ENCODE assay signal across 16 mouse cellular contexts in the genomic region with DNA sequence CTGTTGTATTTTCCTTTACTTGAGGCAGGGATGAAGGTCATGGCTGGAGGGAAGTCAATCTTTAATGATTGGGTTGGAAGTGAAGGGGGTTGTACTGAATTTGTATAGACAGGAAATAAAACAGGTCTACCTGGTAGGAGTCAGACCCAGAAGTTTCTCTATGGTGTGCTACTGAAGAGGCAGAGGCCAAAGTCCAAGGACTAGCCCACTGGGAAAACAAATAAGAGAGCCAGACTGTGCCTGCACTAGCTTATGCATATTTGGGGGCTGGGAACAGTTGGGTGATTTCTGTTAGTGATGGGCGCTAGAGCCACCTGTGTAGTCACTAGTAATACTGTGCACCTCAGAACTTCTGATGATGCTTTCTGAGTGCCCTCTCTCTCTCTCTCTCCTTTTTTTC.
DNase-seq lines count a peak whose midpoint lies in the region; ATAC-seq and TF ChIP-seq lines count a peak whose summit lies in the region.
"Had no signal": no experiment of that assay in that cellular context is flagged by ENCODE, and none has a peak within 500 bp of the region (broad histone marks: within the 10 kb centered on the region; RNA-seq: fewer than 3 reads in every experiment).

No protein-coding gene starts in this region.

- DNase-seq in heart, adult 8-10 months (ENCODE audit: low spot score): no peak
- DNase-seq in kidney, adult 18-20 months: no peak
- DNase-seq in liver, postnatal 0 days: no peak
- no peak for DNase-seq in right cerebral cortex, postnatal 25 days
- DNase-seq in cerebellum, adult 9-11 months: no peak
- DNase-seq: adrenal gland, postnatal 10 days; cerebellum, adult 2 months; gastrocnemius, postnatal 14 days; spleen, adult 18-20 months; thymus, postnatal 25 days had no signal

- TF ChIP-seq POLR2A in bone marrow, adult 2 months (IDR thresholded peaks at IDR 0.05; ENCODE audit: borderline replicate concordance, control insufficient read depth, low read depth, low read length): no peak

- H3K9me3 ChIP-seq in heart, embryonic 12.5 days (replicated peaks): no peaks in the 10 kb centered on the region
- H3K9me3 ChIP-seq in kidney, embryonic 16.5 days (ENCODE audit: low read length): no peaks in the 10 kb centered on the region
- H3K9me3 ChIP-seq in liver, postnatal 0 days (ENCODE audit: low read length): no peaks in the 10 kb centered on the region
- H3K9me3 ChIP-seq: embryonic facial prominence, embryonic 13.5 days; hindbrain, embryonic 10.5 days had no signal

- H3K36me3 ChIP-seq in heart, embryonic 12.5 days: no peaks in the 10 kb centered on the region
- no peaks in the 10 kb centered on the region for H3K36me3 ChIP-seq in kidney, embryonic 16.5 days (ENCODE audit: insufficient read depth, low read length)
- H3K36me3 ChIP-seq in liver, postnatal 0 days (replicated peaks; ENCODE audit: insufficient read depth, low read length): no peaks in the 10 kb centered on the region
- H3K36me3 ChIP-seq: embryonic facial prominence, embryonic 13.5 days; hindbrain, embryonic 10.5 days had no signal

- TF ChIP-seq CTCF in bone marrow, adult 2 months (IDR thresholded peaks at IDR 0.05; ENCODE audit: control insufficient read depth, insufficient read depth, low read length): no peak
- no peak for TF ChIP-seq CTCF in liver, postnatal 0 days (IDR thresholded peaks at IDR 0.05; ENCODE audit: low read depth)

- H3K4me2 ChIP-seq in heart, embryonic 12.5 days: no peak overlapping the region
- H3K4me2 ChIP-seq in kidney, embryonic 16.5 days (replicated peaks; ENCODE audit: low read depth, low read length): no peak overlapping the region
- peak overlapping the region; percentile 40 for H3K4me2 ChIP-seq in liver, postnatal 0 days (ENCODE audit: low read depth, low read length)
- H3K4me2 ChIP-seq: embryonic facial prominence, embryonic 13.5 days had no signal

- H3K4me1 ChIP-seq in heart, embryonic 12.5 days (replicated peaks): peaks cover 2% of the 10 kb centered on the region; the same call in 1 of the 2 replicates
- peaks cover 2% of the 10 kb centered on the region; the same call in 1 of the 2 replicates for H3K4me1 ChIP-seq in kidney, embryonic 16.5 days (ENCODE audit: insufficient read depth, low read length)
- peaks cover 1% of the 10 kb centered on the region; the same call in 1 of the 2 replicates for H3K4me1 ChIP-seq in bone marrow, adult 2 months (ENCODE audit: control insufficient read depth, insufficient read depth, low read length)
- peaks cover 24% of the 10 kb centered on the region for H3K4me1 ChIP-seq in liver, postnatal 0 days (ENCODE audit: insufficient read depth)

- no peak overlapping the region for H3K4me3 ChIP-seq in heart, embryonic 12.5 days
- H3K4me3 ChIP-seq in kidney, embryonic 16.5 days (ENCODE audit: low read length): no peak overlapping the region
- peak overlapping the region; percentile 27 for H3K4me3 ChIP-seq in bone marrow, adult 2 months (replicated peaks; ENCODE audit: control insufficient read depth, low read depth, low read length)
- H3K4me3 ChIP-seq in liver, postnatal 0 days (ENCODE audit: low read depth, low read length): no peak overlapping the region
- H3K4me3 ChIP-seq: embryonic facial prominence, embryonic 13.5 days; hindbrain, embryonic 10.5 days had no signal

- no peak for TF ChIP-seq EP300 in liver, postnatal 0 days (IDR thresholded peaks at IDR 0.05; ENCODE audit: low read depth)

- WGBS in heart, embryonic 12.5 days: 87% methylated on average over 1 of the region's 1 CpGs
- 100% methylated on average over 1 of the region's 1 CpGs for whole genome bisulfite sequencing in kidney, embryonic 16.5 days
- WGBS in bone marrow, adult 2 months: 82% methylated on average over 1 of the region's 1 CpGs
- 64% methylated on average over 1 of the region's 1 CpGs for WGBS in liver, postnatal 0 days (ENCODE audit: insufficient replicate concordance)

- peak overlapping the region; percentile 36; the same call in 1 of the 2 replicates for H3K27ac ChIP-seq in heart, embryonic 12.5 days (ENCODE audit: poor library complexity, severe bottlenecking)
- H3K27ac ChIP-seq in kidney, embryonic 16.5 days (ENCODE audit: low read length): peak overlapping the region; percentile 69; the same call in 1 of the 2 replicates
- peak overlapping the region; percentile 86; the same call in 1 of the 2 replicates for H3K27ac ChIP-seq in bone marrow, adult 2 months (ENCODE audit: control insufficient read depth, insufficient read depth, low read depth, low read length, poor library complexity)
- peak overlapping the region; percentile 81 for H3K27ac ChIP-seq in liver, postnatal 0 days (ENCODE audit: low read depth)
- H3K27ac ChIP-seq: embryonic facial prominence, embryonic 13.5 days; hindbrain, embryonic 10.5 days had no signal

- ATAC-seq in heart, embryonic 12.5 days (ENCODE audit: insufficient number of reproducible peaks, low FRiP score): no peak
- ATAC-seq in kidney, embryonic 16.5 days (ENCODE audit: low FRiP score, low TSS enrichment): no peak
- no peak for ATAC-seq in liver, postnatal 0 days
- ATAC-seq: midbrain, embryonic 16.5 days had no signal

- no peaks in the 10 kb centered on the region for H3K27me3 ChIP-seq in heart, embryonic 12.5 days (replicated peaks)
- H3K27me3 ChIP-seq in kidney, embryonic 16.5 days (ENCODE audit: insufficient read depth, low read length): no peaks in the 10 kb centered on the region
- no peaks in the 10 kb centered on the region for H3K27me3 ChIP-seq in liver, postnatal 0 days (ENCODE audit: insufficient read depth, low read length)
- H3K27me3 ChIP-seq: embryonic facial prominence, embryonic 13.5 days had no signal

- no peak overlapping the region for H3K9ac ChIP-seq in heart, embryonic 12.5 days
- H3K9ac ChIP-seq in kidney, embryonic 16.5 days (replicated peaks; ENCODE audit: low read length): no peak overlapping the region
- H3K9ac ChIP-seq in liver, postnatal 0 days (replicated peaks): no peak overlapping the region
- H3K9ac ChIP-seq: embryonic facial prominence, embryonic 13.5 days had no signal

Comparison
In these comparisons a context has a peak if more than half of its experiments do, and no peak if none do; other contexts are left out.
1. H3K27ac ChIP-seq: peak in every context shown above with its lines; median percentile 86 in bone marrow, adult 2 months; 81 in liver, postnatal 0 days; 69 in kidney, embryonic 16.5 days; 36 in heart, embryonic 12.5 days.